Mouse (Mus musculus) lung, adult 2 months (tissue): ENCODE measurements around the gene Snd1. TPM values are rescaled to one million over a fixed set of nuclear protein-coding genes. Genes with fewer than 3 reads are reported as not detected.

Experiments
- DNase-seq: peaks from one replicate; pipeline ENCODE4 v3.0.0; 2022
- H3K4me1 ChIP-seq: fragments of 200-500 bp; 2 replicates; pipeline ENCODE4 v1.6.1; 2011; ENCODE audit warnings: low read length; ENCODE audit not compliant: control insufficient read depth, insufficient read depth
- H3K4me3 ChIP-seq: fragments of 200-500 bp; replicated peaks from 2 replicates; pipeline ENCODE3; 2011; ENCODE audit warnings: low read depth, mild to moderate bottlenecking, control low read depth, low read length; ENCODE audit errors: extremely low read depth
- CTCF ChIP-seq: fragments of 200-500 bp; IDR thresholded peaks from 2 replicates; pipeline ENCODE4 v1.5.1; 2011; ENCODE audit warnings: mild to moderate bottlenecking, low read length, control low read depth; ENCODE audit not compliant: insufficient read depth
- POLR2A ChIP-seq: fragments of 200-500 bp; IDR thresholded peaks from 2 replicates; pipeline ENCODE4 v1.6.1; 2011; ENCODE audit warnings: low read depth, mild to moderate bottlenecking, control low read depth, low read length, borderline replicate concordance; ENCODE audit errors: extremely low read depth
- WGBS: fragments of 180-500 bp; shearing (Covaris S2); methylation state at CpG from one replicate; pipeline ENCODE4 v1.1.7; 2018; 5-methylcytosine and 5-hydroxymethylcytosine counted together
- polyA plus RNA-seq: library from polyadenylated mRNA; depleted of rRNA; stranded (reverse); fragments of >200 nt; gene quantifications from 2 replicates; pipeline ENCODE4 v1.2.3, GENCODE M21; 2012

Snd1 gene
- polyA plus RNA-seq, 1 experiment: 88.3 TPM

GRCm38 (mm10) chr6:28842375-28843276, 367.7 kb downstream of the Snd1 start:
- H3K4me3 ChIP-seq: no peak overlapping the region
- no peak for DNase-seq
- WGBS: 86% methylated on average over 4 of the region's 4 CpGs
- no peak for TF ChIP-seq POLR2A
- no peak for TF ChIP-seq CTCF
- peaks cover 2% of the 10 kb centered on the region; the same call in 1 of the 2 replicates for H3K4me1 ChIP-seq

GRCm38 (mm10) chr6:28845610-28846009, 370.7 kb downstream of the Snd1 start:
- WGBS: 29% methylated on average over 4 of the region's 4 CpGs
- Histone ChIP-seq H3K4me1 (peaks cover 3% of the 10 kb centered on the region; the same call in 1 of the 2 replicates), H3K4me3 (no peak overlapping the region)
- DNase-seq: no peak
- TF ChIP-seq POLR2A: no peak
- TF ChIP-seq CTCF: no peak

DNA sequence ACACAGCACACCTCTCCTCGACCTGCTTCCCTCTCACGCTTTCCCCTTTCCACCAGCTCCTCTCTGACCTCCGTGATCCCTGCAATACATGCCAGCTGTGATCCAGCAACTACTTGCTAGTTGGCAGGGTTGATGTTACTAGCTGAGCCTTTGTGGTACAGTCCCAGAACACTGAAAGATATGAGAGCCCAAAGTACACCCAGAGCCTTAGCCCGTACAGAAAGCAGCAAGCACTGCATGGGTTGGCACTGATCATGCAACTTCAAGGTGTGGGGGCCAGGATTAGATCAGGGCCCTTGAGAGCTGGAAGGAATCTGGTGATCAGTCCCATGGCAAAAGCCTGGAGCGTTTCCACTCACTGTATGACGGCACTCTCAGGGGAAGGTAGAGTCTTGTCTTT, 372.7 kb downstream of the Snd1 start:
- WGBS: 66% methylated on average over 6 of the region's 6 CpGs

GRCm38 (mm10) chr6:28848285-28848794, 373.4 kb downstream of the Snd1 start:
- TF ChIP-seq CTCF (no peak), POLR2A (no peak)
- 71% methylated on average over 6 of the region's 6 CpGs for WGBS
- DNase-seq: no peak
- Histone ChIP-seq H3K4me3 (no peak overlapping the region), H3K4me1 (peaks cover 5% of the 10 kb centered on the region; the same call in 1 of the 2 replicates)

More for the DNA sequence above, 372.7 kb downstream of the Snd1 start:
- no peak overlapping the region for H3K4me3 ChIP-seq
- peaks cover 5% of the 10 kb centered on the region; the same call in 1 of the 2 replicates for H3K4me1 ChIP-seq
- DNase-seq: no peak
- TF ChIP-seq POLR2A: no peak
- no peak for TF ChIP-seq CTCF

DNA sequence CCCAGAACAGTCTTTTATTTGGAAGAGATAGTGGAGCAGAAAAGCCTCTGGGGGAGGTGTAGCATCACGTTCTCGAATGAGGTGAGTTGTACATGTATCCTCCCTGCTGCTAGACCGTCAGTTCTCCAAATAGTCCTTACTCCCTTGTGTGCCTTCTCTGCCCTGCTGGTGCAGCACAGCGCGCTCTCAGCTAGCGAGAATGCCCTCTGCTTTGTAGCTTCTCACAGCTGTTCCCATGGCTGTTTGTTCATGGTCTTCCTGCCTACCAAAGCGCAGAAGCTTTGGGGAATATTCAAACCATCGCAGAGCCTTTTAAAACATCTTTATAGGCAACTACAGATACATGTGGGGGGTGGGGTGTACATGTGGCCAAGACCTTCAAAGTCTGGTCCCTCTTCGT, 374.0 kb downstream of the Snd1 start:
- Histone ChIP-seq H3K4me1 (peaks cover 5% of the 10 kb centered on the region; the same call in 1 of the 2 replicates), H3K4me3 (no peak overlapping the region)
- WGBS: 78% methylated on average over 9 of the region's 9 CpGs
- no peak for TF ChIP-seq CTCF
- no peak for TF ChIP-seq POLR2A
- DNase-seq: no peak

- DNase-seq: no peak
- 40% methylated on average over 3 of the region's 3 CpGs for WGBS
- no peak for TF ChIP-seq POLR2A
- TF ChIP-seq CTCF: no peak
- Histone ChIP-seq H3K4me3 (no peak overlapping the region), H3K4me1 (peaks cover 5% of the 10 kb centered on the region; the same call in 1 of the 2 replicates)
These were observed 374.4 kb downstream of the Snd1 start for GRCm38 (mm10) chr6:28849317-28849716.

DNA sequence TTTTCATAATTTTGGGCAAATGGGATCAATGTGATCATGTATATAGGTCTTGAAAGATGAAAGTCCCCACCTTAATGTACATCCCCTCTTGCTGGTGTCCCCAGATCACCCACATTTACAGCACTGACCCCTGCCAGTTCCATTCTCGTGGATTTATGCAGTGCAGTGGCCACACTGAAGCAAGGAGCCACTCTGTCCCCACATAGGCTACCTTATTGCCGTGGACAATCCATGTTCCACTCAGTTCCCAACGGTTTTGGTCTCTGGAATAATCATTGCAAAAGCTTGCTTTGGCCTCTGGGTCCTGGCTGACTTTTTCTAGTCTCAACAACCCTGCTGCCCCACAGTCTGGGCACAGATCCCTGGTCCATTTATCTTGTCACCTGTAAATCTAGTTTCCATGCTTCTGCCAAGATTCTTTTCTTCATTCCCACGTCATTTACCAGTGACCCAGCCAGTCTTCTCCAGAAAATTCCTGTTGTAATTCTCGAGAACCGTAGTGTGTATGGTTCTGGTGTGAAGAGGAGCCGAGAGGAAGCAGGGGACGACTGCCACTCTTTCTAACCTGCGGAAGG, 375.5 kb downstream of the Snd1 start:
- WGBS: 79% methylated on average over 9 of the region's 9 CpGs
- Histone ChIP-seq H3K4me1 (peaks cover 5% of the 10 kb centered on the region; the same call in 1 of the 2 replicates), H3K4me3 (no peak overlapping the region)
- no peak for TF ChIP-seq POLR2A
- TF ChIP-seq CTCF: no peak
- no peak for DNase-seq

DNA sequence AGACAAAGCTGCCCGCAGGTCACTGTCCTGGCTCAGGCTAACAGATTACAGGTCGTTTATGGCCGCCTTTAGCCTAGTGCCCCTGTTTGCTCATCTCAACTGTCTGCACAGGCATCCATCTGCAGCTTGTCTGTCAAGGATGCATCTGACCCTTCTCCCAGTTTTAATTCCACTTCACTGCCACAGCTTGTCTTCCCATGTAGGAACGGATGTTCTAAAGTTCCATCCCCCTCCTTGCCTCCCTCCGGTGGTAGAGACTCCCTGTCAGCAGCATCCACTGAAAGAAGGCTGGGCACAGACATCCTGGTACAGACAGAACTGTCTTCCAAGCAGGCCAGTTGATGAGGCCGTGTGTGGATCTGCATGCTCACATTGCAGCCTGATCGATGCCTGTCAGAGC, 377.4 kb downstream of the Snd1 start:
- Histone ChIP-seq H3K4me3 (no peak overlapping the region), H3K4me1 (peaks cover 5% of the 10 kb centered on the region; the same call in 1 of the 2 replicates)
- TF ChIP-seq POLR2A (no peak), CTCF (no peak)
- 67% methylated on average over 7 of the region's 7 CpGs for WGBS
- DNase-seq: no peak

DNA sequence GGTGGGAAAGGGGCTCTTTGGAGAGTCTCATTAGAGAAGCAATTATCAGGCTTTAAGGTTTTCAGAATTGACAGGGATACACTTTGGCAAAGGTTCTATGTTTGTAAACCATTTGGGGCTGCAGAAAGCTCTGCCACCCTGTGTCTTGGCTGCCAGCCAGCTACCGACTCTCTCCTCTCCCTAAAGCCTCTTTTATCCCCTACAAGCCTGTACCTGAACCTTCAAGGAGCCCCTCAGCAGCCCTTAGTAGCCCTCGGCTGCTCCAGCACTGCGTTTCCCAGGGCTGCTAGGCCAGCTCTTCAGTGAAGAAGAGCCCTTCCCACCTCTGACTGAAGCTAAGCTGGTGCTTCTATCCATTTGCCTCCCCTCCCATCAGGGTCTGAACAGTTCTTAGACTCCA, 378.2 kb downstream of the Snd1 start:
- WGBS: 55% methylated on average over 3 of the region's 3 CpGs
- Histone ChIP-seq H3K4me3 (no peak overlapping the region), H3K4me1 (peaks cover 2% of the 10 kb centered on the region; the same call in 1 of the 2 replicates)
- DNase-seq: no peak
- TF ChIP-seq CTCF (no peak), POLR2A (no peak)
